Mouse (Mus musculus): ENCODE measurements around the gene Epn3.

Gene Epn3

GRCm38 (mm10) chr11:94495415-94495814, 4.4 kb downstream of the Epn3 start:
- no peak for DNase-seq

DNA sequence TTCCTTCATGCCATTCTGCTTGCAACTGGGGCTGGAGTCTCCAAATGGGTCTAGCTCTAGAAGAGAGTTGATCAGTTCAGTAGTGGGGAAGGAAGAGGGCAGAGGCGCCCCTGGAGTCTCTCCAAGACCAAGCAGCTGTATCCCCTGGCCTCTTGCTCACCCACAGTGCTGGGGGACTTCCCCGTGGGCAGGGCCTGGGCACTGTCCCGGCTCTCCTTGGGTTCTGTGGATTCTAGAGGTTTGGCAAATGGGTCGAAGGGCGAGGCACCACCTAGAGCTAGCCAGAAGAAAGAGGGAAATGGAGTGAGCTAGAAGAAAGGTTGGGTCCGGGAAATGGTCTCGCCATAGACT, 8.1 kb downstream of the Epn3 start:
- no peak for DNase-seq

DNA sequence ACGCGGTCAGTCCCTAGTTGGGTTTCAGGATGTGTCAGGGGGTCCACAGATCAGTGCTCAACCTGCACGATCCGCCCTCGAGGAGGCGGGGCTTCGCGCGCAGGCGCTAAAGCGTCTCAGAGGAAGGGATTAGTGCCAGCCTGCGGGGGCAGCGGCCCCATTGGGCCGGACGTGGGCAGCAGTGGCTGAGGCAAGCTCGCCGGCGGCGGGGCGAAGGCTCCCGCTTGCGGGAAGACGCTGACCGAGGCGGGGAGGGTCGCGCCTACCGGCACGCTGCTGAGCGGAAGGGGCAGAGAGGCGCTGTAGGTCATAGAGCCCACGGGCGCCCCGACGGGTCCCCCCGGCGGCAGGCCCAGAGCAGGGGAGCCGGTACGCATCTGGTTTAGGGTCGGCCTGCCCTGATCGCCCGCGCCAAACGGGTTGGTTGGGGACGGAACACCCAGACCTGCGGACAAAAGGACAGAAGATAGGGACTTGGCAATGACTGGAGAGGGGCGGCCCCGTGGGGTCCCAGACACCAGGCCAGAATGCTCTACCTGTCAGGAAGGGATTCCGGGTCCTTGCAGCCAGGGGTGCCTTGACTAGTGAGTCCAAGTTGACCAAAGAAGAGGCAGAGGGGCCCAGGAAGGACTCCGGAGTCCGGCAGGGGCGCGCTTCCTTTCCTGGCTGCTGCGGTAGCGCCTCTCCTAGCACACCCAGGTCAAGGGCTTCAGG, 8.6 kb downstream of the Epn3 start:
- DNase-seq, result no peak

DNA sequence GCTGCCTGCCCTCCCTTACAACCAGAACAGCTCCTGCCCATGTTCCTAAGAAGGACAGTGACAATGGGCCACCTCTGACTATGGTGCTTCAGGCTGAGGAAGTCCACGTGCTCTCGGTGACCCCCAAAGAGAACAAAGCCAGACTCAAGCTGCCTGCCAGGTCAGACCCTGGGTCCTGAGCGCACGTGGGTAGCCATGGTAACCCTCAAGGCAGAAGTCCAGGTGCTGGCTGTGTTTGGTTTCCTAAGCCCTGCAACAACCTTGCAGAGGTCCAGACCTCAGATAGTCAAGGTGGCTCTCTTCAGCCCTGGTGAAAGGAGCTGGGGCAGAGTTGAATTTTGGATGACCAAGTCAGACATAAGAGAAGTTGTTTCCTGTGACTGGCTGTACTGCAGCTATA, 10.0 kb downstream of the Epn3 start:
- DNase-seq, result no peak

DNA sequence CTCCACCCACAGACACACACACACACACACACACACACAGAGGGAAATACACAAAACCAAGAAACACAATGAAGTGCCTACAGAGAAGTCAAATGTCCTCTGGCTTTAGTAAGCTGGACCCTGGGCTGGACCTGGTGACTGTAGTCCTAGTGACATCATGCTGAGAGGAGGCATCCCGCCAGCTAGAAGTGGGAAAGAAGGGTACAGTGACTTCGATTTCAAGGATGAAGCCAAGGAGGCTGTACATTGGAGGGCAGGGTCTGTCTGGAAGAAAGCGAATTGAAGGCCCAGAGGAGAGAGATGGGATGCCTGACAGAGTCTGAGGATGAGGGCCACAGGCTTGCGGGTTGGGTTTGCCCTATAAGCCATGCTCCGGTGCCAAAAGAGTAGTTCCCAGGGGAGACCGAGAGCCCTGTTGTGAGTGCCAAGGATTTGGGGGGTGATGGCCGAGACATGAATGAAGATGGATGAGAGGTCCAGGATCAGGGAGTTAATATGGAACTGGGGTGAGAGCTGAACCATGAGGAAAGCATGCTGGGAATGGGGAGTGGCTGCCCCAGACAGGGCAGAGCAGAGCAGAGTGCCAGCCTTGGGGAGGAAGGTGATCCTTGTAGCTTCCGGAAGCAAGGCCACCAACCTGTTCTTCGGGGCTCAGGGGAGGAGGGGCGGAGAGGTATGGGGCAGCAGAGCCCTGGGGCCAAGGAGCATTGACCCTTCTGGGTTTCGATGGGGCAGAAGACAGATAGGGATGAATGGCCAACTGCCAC, 10.8 kb downstream of the Epn3 start:
- DNase-seq, result no peak

GRCm38 (mm10) chr11:94486001-94486400, 13.8 kb downstream of the Epn3 start, which contains the start of gene Spata20:
Spata20 (minus strand) TSS chr11:94486179.
- DNase-seq, result peak; percentile 82

GRCm38 (mm10) chr11:94485223-94485622, 14.6 kb downstream of the Epn3 start:
- DNase-seq, result no peak

GRCm38 (mm10) chr11:94484636-94485035, 15.1 kb downstream of the Epn3 start:
- DNase-seq, result no peak

- no peak for DNase-seq
These were observed 15.9 kb downstream of the Epn3 start for GRCm38 (mm10) chr11:94483921-94484320.

GRCm38 (mm10) chr11:94483436-94483835, 16.3 kb downstream of the Epn3 start:
- no peak for DNase-seq

- no peak for DNase-seq
These were observed 17.0 kb downstream of the Epn3 start for GRCm38 (mm10) chr11:94482738-94483137.

- DNase-seq, result no peak
These were observed 17.8 kb downstream of the Epn3 start for GRCm38 (mm10) chr11:94481963-94482362.

- DNase-seq, result no peak
These were observed 19.4 kb downstream of the Epn3 start for GRCm38 (mm10) chr11:94480382-94480781.

- no peak for DNase-seq
These were observed 22.1 kb downstream of the Epn3 start for GRCm38 (mm10) chr11:94477651-94478050.

- no peak for DNase-seq
These were observed 24.1 kb downstream of the Epn3 start for GRCm38 (mm10) chr11:94475722-94476121.

DNA sequence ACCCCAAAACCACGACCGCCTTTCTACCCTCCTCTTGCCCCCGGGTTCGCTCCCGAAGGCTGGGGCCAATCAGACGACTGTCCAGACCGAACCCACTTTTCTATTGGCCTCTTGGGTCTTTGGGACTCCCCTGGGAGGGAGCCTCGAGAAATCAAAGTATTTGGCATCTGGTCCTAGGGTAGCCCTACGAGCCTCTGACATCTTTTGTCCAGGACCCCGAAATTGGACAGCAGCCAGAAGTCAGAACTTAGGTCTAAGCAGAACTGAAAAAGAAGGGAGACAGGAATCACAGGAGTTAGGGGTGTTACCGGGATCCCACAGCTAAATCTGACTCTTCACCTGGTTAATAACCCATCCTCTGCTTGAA, 25.2 kb downstream of the Epn3 start:
- no peak for DNase-seq

DNA sequence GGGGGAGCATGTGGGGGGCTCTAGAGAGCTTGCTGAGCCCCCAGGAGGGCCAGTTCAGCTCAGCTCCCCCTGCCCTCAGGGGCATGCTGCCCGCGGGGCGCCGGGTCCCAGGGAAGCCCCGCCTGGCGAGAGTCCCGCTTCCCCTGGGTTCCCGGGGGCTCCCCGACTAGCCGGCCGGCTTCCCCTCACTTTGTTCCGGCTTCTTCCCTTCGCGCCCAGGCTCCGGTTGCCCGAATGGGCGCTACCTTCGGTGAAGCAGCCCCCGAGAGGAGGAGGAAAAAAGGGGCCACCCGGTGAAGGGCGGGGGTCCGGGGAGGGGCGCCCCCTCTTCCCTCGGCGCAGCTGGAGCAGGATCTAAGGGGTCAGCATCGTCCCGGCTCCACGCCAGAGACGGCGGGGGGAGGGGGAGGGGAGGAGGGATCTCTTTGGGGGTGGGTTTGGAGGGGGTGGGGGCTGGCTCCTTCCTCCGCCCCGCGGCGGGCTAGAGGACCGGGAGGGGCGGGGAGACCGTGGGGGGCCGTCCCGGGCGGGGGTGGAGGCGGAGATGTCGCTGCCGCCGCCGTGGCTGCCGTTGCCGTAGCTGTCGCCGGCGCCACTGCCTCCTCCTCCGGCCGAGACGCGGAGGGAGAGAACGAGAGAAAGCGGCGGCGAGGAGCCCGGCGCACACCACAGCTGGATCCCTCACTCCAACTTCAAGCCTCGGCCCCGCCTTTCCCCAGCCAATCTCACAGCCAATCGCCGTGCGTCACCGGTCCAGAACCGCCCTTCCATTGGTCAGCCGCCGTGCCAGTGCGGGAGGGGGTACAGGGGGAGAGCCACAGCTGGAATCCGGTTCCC, 25.8 kb downstream of the Epn3 start, which contains the start of gene Cacna1g:
Cacna1g (minus strand) TSS at position 492 of the 837 bp plus-strand sequence.
- DNase-seq, result peak; percentile 81

- DNase-seq, result no peak
These were observed 26.7 kb downstream of the Epn3 start for GRCm38 (mm10) chr11:94472916-94473706.

GRCm38 (mm10) chr11:94472585-94472915, 27.2 kb downstream of the Epn3 start:
- DNase-seq, result no peak

DNA sequence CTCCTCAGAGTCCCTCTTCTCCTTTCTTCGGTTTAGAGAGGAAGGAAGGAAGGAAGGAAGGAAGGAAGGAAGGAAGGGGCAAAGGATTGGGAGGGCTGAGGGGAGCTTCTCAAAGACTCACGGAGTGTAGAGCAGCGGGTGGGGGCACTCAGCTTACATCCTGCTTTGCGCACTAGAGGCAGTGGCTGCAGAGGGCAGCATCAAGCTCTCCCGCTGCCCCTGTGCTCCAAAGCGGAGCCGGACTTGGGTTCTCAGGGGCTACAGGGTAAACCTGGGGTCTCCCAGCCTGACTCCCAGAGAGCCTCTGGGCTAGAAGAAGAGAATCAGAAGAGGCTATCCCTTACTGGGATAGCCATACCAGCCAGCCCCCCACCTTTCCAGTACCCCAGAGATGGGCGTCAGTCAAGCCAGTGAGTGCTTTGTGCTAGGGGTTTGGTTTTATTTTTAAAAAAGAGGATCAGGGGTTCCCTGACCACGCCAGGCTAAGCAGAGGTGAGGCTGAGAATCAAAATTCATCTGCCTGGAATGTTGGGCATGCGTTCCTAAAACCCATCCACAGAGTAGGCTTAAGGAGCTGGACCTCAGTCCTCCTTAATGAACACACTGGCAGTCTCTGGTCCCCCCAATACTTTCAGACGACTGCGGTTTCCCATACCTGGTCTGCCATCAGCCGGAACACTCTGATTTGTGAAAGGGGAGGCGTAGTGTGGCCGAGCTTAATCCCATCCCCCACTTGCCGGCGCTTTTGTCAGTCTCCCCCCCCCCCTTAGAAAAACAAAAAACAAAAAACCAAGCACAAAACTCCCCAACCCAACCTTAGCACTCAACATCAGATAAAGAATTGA, 27.8 kb downstream of the Epn3 start:
- no peak for DNase-seq

DNA sequence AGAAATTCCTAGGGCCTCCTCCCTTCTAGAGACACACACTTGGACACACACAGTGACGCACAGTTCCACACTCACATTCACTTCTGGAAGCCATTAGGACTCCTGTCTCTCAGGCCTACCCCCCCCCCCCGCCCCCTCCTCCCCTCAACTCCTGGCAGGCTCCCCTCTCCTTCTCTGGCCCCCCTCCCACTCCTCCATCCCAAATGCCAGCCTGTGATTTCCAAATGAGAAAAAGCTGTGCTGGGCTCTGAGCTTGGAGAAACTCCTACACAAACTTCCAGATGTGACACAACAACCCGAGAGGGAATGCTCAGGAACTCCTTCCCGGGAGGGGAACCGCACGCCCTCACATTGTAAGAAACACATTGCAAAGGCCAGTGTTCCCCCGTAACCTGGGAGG, 29.4 kb downstream of the Epn3 start:
- no peak for DNase-seq

Measured in layer of hippocampus, adult 9-11 months (tissue).